Comparison of ENCODE assay signal across 8 mouse cellular contexts in genomic region chr19:53140044-53140803, GRCm38 (mm10). TPM values are rescaled to one million over a fixed set of nuclear protein-coding genes. Genes with fewer than 3 reads are reported as not detected.
DNase-seq lines count a peak whose midpoint lies in the region; ATAC-seq and TF ChIP-seq lines count a peak whose summit lies in the region.

TSS of gene Add3 (plus strand) at chr19:53140443.

- TF ChIP-seq POLR2A in CH12.LX (IDR thresholded peaks at IDR 0.05; ENCODE audit: low read depth, low read length) (no peak), myocyte (IDR thresholded peaks at IDR 0.05; ENCODE audit: insufficient read length, low read depth) (no peak)

- H3K4me3 ChIP-seq in CH12.LX (replicated peaks in 1 of 3; ENCODE audit: low read depth in 2 of 3, low read length in 2 of 3, poor library complexity in 1 of 3) (peak within 1 kb of the TSS in 2 of 3 experiments; percentile 17 to 67), myocyte (peak within 1 kb of the TSS; percentile 29)
- peak within 1 kb of the TSS; percentile 90 for H3K4me3 ChIP-seq in forebrain, embryonic 13.5 days
- peak within 1 kb of the TSS; percentile 99 for H3K4me3 ChIP-seq in heart, embryonic 15.5 days
- peak within 1 kb of the TSS; percentile 92 for H3K4me3 ChIP-seq in liver, embryonic 11.5 days (ENCODE audit: low read depth, low read length)

- WGBS in forebrain, embryonic 13.5 days = 3% methylated on average over 24 of the region's 24 CpGs
- 6% methylated on average over 24 of the region's 24 CpGs for WGBS in heart, embryonic 15.5 days
- 6% methylated on average over 24 of the region's 24 CpGs for WGBS in liver, embryonic 11.5 days

- H3K36me3 ChIP-seq in CH12.LX (replicated peaks in 1 of 2; ENCODE audit: control insufficient read depth in 1 of 2, insufficient read depth in 1 of 2, low read length in 1 of 2) (no peaks in the 10 kb centered on the region), myocyte (ENCODE audit: control insufficient read depth, insufficient read depth) (no peaks in the 10 kb centered on the region)
- H3K36me3 ChIP-seq in forebrain, embryonic 13.5 days (ENCODE audit: poor library complexity, severe bottlenecking) = no peaks in the 10 kb centered on the region
- no peaks in the 10 kb centered on the region for H3K36me3 ChIP-seq in heart, embryonic 15.5 days
- no peaks in the 10 kb centered on the region for H3K36me3 ChIP-seq in liver, embryonic 11.5 days (ENCODE audit: control insufficient read depth, insufficient read depth, low read length)

- H3K27ac ChIP-seq in CH12.LX (ENCODE audit: insufficient read depth, low read depth) = no peak within 1 kb of the TSS
- no peak within 1 kb of the TSS for H3K27ac ChIP-seq in forebrain, embryonic 13.5 days
- H3K27ac ChIP-seq in heart, embryonic 15.5 days = peak within 1 kb of the TSS; percentile 94
- peak within 1 kb of the TSS; percentile 82 for H3K27ac ChIP-seq in liver, embryonic 11.5 days (ENCODE audit: low read depth, low read length)

- no peak within 1 kb of the TSS for H3ac ChIP-seq in myocyte (ENCODE audit: control insufficient read depth, insufficient read length)

- no peak for TF ChIP-seq CTCF in CH12.LX (conservative IDR thresholded peaks at IDR 0.05 in 1 of 2, IDR thresholded peaks at IDR 0.05 in 1 of 2; ENCODE audit: low read depth in 2 of 2, low read length in 2 of 2)

- TF ChIP-seq RAD21 in CH12.LX (IDR thresholded peaks at IDR 0.05; ENCODE audit: low read depth, low read length) = no peak

- in situ Hi-C loops in CH12.LX (cut with MboI; ENCODE audit: low pct_ligation_motif_present, low pct_unique_long_range_greater_than_20kb, low sequenced_read_pairs) = no loop called here

- H3K79me2 ChIP-seq in CH12.LX (replicated peaks; ENCODE audit: control insufficient read depth, extremely low read depth, insufficient read depth, poor library complexity, severe bottlenecking) (no peaks in the 10 kb centered on the region), myocyte (ENCODE audit: control insufficient read depth, insufficient read depth) (no peaks in the 10 kb centered on the region)

- peaks cover 5 to 35% of the 10 kb centered on the region in 2 experiments for H3K4me1 ChIP-seq in CH12.LX (ENCODE audit: control insufficient read depth in 1 of 2, insufficient read depth in 2 of 2)
- peaks cover 48% of the 10 kb centered on the region for H3K4me1 ChIP-seq in forebrain, embryonic 13.5 days
- H3K4me1 ChIP-seq in heart, embryonic 15.5 days (replicated peaks) = peaks cover 17% of the 10 kb centered on the region; the same call in 1 of the 2 replicates
- peaks cover 13% of the 10 kb centered on the region for H3K4me1 ChIP-seq in liver, embryonic 11.5 days (replicated peaks; ENCODE audit: control insufficient read depth, insufficient read depth, low read length)

- peak within 1 kb of the TSS; percentile 98 for H3K4me2 ChIP-seq in CH12.LX (ENCODE audit: insufficient read depth, low read depth, poor library complexity, severe bottlenecking)
- H3K4me2 ChIP-seq in forebrain, embryonic 13.5 days = peak within 1 kb of the TSS; percentile 94
- H3K4me2 ChIP-seq in heart, embryonic 15.5 days = peak within 1 kb of the TSS; percentile 82
- H3K4me2 ChIP-seq in liver, embryonic 11.5 days = peak within 1 kb of the TSS; percentile 97
- peak within 1 kb of the TSS; percentile 100 for H3K4me2 ChIP-seq in myocyte (ENCODE audit: low read depth)

- no peak for ATAC-seq in forebrain, embryonic 13.5 days
- no peak for ATAC-seq in heart, embryonic 15.5 days (replicated peaks; ENCODE audit: insufficient number of reproducible peaks, insufficient read depth, low FRiP score, low read depth)
- ATAC-seq in liver, embryonic 11.5 days (replicated peaks; ENCODE audit: low FRiP score) = no peak

- DNase-seq in CH12.LX (ENCODE audit: extremely low read depth) = no peak
- DNase-seq in brain, embryonic 18.5 days (ENCODE audit: low read depth, low spot score) = peak; percentile 22
- DNase-seq in kidney, postnatal 14 days = peak; percentile 65
- peak; percentile 55 for DNase-seq in liver, embryonic 11.5 days (ENCODE audit: low spot score)
- DNase-seq in telencephalon, adult 2 months (ENCODE audit: low read depth, low spot score) = peak; percentile 55

- H3K9me3 ChIP-seq in CH12.LX (replicated peaks; ENCODE audit: low read length) = no peaks in the 10 kb centered on the region
- H3K9me3 ChIP-seq in forebrain, embryonic 13.5 days (replicated peaks) = no peaks in the 10 kb centered on the region
- no peaks in the 10 kb centered on the region for H3K9me3 ChIP-seq in heart, embryonic 15.5 days (replicated peaks)
- no peaks in the 10 kb centered on the region for H3K9me3 ChIP-seq in liver, embryonic 11.5 days (ENCODE audit: control insufficient read depth, low read length)

- H3K27me3 ChIP-seq in CH12.LX (replicated peaks) (peaks cover 2% of the 10 kb centered on the region), myocyte (ENCODE audit: control insufficient read depth, insufficient read depth, insufficient read length) (peaks cover 9% of the 10 kb centered on the region)
- H3K27me3 ChIP-seq in forebrain, embryonic 13.5 days = peaks cover 15% of the 10 kb centered on the region
- H3K27me3 ChIP-seq in heart, embryonic 15.5 days = no peaks in the 10 kb centered on the region
- H3K27me3 ChIP-seq in liver, embryonic 11.5 days (replicated peaks; ENCODE audit: control insufficient read depth, insufficient read depth, low read length) = no peaks in the 10 kb centered on the region

- H3K9ac ChIP-seq in CH12.LX (ENCODE audit: insufficient read depth, low read depth) = peak within 1 kb of the TSS; percentile 47
- H3K9ac ChIP-seq in forebrain, embryonic 13.5 days = peak within 1 kb of the TSS; percentile 58
- H3K9ac ChIP-seq in heart, embryonic 15.5 days = peak within 1 kb of the TSS; percentile 82
- peak within 1 kb of the TSS; percentile 74 for H3K9ac ChIP-seq in liver, embryonic 11.5 days (ENCODE audit: low read depth, low read length)

- dilution Hi-C loops in CH12.LX (cut with MboI; ENCODE audit: extremely low pct_ligation_motif_present, extremely low pct_unique_long_range_greater_than_20kb, low sequenced_read_pairs) = no loop called here

- TF ChIP-seq EP300 in CH12.LX (IDR thresholded peaks at IDR 0.05; ENCODE audit: low read length) = no peak

TF ChIP-seq in CH12.LX, 34 proteins besides CTCF, POLR2A, EP300 and RAD21:
- TF ChIP-seq ZC3H11A (IDR thresholded peaks at IDR 0.05; ENCODE audit: low read depth, low read length) (no peak), SMC3 (IDR thresholded peaks at IDR 0.05; ENCODE audit: low read depth, low read length) (no peak), NRF1 (IDR thresholded peaks at IDR 0.05; ENCODE audit: low read depth, low read length) (0 out of 2 replicates have a peak, but pooled peaks have one; percentile 11), MAZ (IDR thresholded peaks at IDR 0.05; ENCODE audit: low read depth, low read length) (0 out of 2 replicates have a peak, but pooled peaks have one; percentile 32), ETS1 (conservative IDR thresholded peaks at IDR 0.05; ENCODE audit: low read depth, low read length) (no peak)

TF ChIP-seq in myocyte, 11 proteins besides CTCF, POLR2A, EP300 and RAD21:
- no peak for TF ChIP-seq SRF (IDR thresholded peaks at IDR 0.05; ENCODE audit: control insufficient read depth, insufficient read length, low read depth)
- TF ChIP-seq TCF3 (IDR thresholded peaks at IDR 0.05; ENCODE audit: insufficient read length, low read depth) = no peak
- TF ChIP-seq REST (IDR thresholded peaks at IDR 0.05; ENCODE audit: insufficient read depth, insufficient read length) = no peak
- TF ChIP-seq POLR2AphosphoS2 (IDR thresholded peaks at IDR 0.05; ENCODE audit: insufficient read length, low read depth) = no peak
- no peak for TF ChIP-seq MYOG (IDR thresholded peaks at IDR 0.05; ENCODE audit: control insufficient read depth in 1 of 3, insufficient read depth in 1 of 3, insufficient read length in 2 of 3, low read depth in 2 of 3)
- no peak for TF ChIP-seq MYOD1 (IDR thresholded peaks at IDR 0.05; ENCODE audit: control insufficient read depth in 1 of 3, insufficient read length in 2 of 3, low read depth in 2 of 3)
- TF ChIP-seq USF1 (IDR thresholded peaks at IDR 0.05; ENCODE audit: low read depth) = no peak
- no peak for TF ChIP-seq E2F4 (IDR thresholded peaks at IDR 0.05; ENCODE audit: insufficient read depth)
- TF ChIP-seq TCF12 (IDR thresholded peaks at IDR 0.05; ENCODE audit: insufficient read depth, poor library complexity, severe bottlenecking) = no peak
- TF ChIP-seq CEBPB (IDR thresholded peaks at IDR 0.05; ENCODE audit: insufficient read depth, poor library complexity, severe bottlenecking) = no peak
- no peak for TF ChIP-seq MAX (IDR thresholded peaks at IDR 0.05; ENCODE audit: low read depth)

RNA-seq across cellular contexts. Expression of gene Add3, which starts in this region (rescaled TPM):
- 11.2 and 16.4 TPM in 2 replicates for total RNA-seq in CH12.LX (2012; rRNA removed)
- 16.3 and 16.9 TPM in 2 replicates for total RNA-seq in CH12.LX (2014; rRNA removed)
- 16.2 and 18.4 TPM in 2 replicates for polyA plus RNA-seq in CH12.LX (2012; ENCODE audit: insufficient read length, low read depth)
- polyA plus RNA-seq in forebrain, embryonic 13.5 days (2015; fragmentation: Nextera tagmentation; extraction: Ambion mirVana) = 34.2 and 34.5 TPM in 2 replicates
- polyA plus RNA-seq in heart, embryonic 15.5 days (2015; fragmentation: Nextera tagmentation; extraction: Ambion mirVana) = 112 and 118 TPM in 2 replicates
- polyA plus RNA-seq in liver, embryonic 11.5 days (2014; fragmentation: Nextera tagmentation; extraction: Ambion mirVana) = 65.0 and 69.0 TPM in 2 replicates
- polyA plus RNA-seq in myocyte (2012; fragmentation: generic; extraction: Trizol) = 8.3 TPM

Comparison
In these comparisons a context has a peak if more than half of its experiments do, and no peak if none do; other contexts are left out.
1. H3K27ac ChIP-seq: peak in heart, embryonic 15.5 days (single experiment) and liver, embryonic 11.5 days (single experiment); none in CH12.LX (single experiment) and forebrain, embryonic 13.5 days (single experiment).
2. H3K4me3 ChIP-seq: peak in every context shown above with its lines; median percentile 99 in heart, embryonic 15.5 days; 92 in liver, embryonic 11.5 days; 90 in forebrain, embryonic 13.5 days; 42 in CH12.LX; 29 in myocyte.
3. Peak in every context shown above with its lines, with median percentiles within 50 percentile points of each other: H3K4me2 ChIP-seq and H3K9ac ChIP-seq.